Mouse (Mus musculus): ENCODE data around the gene Brd9. TPM values are rescaled to one million over a fixed set of nuclear protein-coding genes. Genes with fewer than 3 reads are reported as not detected.
A peak's percentile ranks its signal among the peaks of the same experiment; 100 is the strongest.

Brd9 gene
- polyA plus RNA-seq, 1 experiment from 2014 or later = 60.0 TPM

- WGBS = 51% methylated on average over 12 of the region's 12 CpGs
Observed at GRCm38 (mm10) chr13:73970545-73971448, 33.2 kb downstream of the Brd9 start.

GRCm38 (mm10) chr13:73974523-73974922 lies 36.9 kb downstream of the Brd9 start:
- Histone ChIP-seq H3K9ac (ENCODE audit: low read length) (no peak overlapping the region), H3K9me3 (ENCODE audit: control insufficient read depth, low read length) (no peaks in the 10 kb centered on the region), H3K36me3 (ENCODE audit: control insufficient read depth, insufficient read depth, low read length) (no peaks in the 10 kb centered on the region), H3K4me3 (ENCODE audit: low read depth, low read length) (no peak overlapping the region), H3K27me3 (ENCODE audit: control insufficient read depth, insufficient read depth, low read length) (no peaks in the 10 kb centered on the region), H3K27ac (replicated peaks; ENCODE audit: low read depth, low read length) (no peak overlapping the region), H3K4me2 (ENCODE audit: low read depth, severe bottlenecking) (no peak overlapping the region), H3K4me1 (ENCODE audit: control insufficient read depth, insufficient read depth, low read length) (no peaks in the 10 kb centered on the region)
- WGBS = 90% methylated on average over 3 of the region's 3 CpGs
- DNase-seq (ENCODE audit: low spot score) = no peak
- ATAC-seq (ENCODE audit: insufficient number of reproducible peaks, low FRiP score, low TSS enrichment, low read depth) = no peak

More at GRCm38 (mm10) chr13:73970545-73971448, 33.2 kb downstream of the Brd9 start:
- peak; percentile 55 for DNase-seq (ENCODE audit: low spot score)
- Histone ChIP-seq H3K27me3 (ENCODE audit: control insufficient read depth, insufficient read depth, low read length) (no peaks in the 10 kb centered on the region), H3K9ac (ENCODE audit: low read length) (no peak overlapping the region), H3K36me3 (ENCODE audit: control insufficient read depth, insufficient read depth, low read length) (no peaks in the 10 kb centered on the region), H3K4me1 (ENCODE audit: control insufficient read depth, insufficient read depth, low read length) (no peaks in the 10 kb centered on the region), H3K4me3 (ENCODE audit: low read depth, low read length) (no peak overlapping the region), H3K27ac (replicated peaks; ENCODE audit: low read depth, low read length) (no peak overlapping the region), H3K4me2 (ENCODE audit: low read depth, severe bottlenecking) (no peak overlapping the region), H3K9me3 (ENCODE audit: control insufficient read depth, low read length) (no peaks in the 10 kb centered on the region)
- ATAC-seq (ENCODE audit: insufficient number of reproducible peaks, low FRiP score, low TSS enrichment, low read depth) = peak; percentile 61; the same call in 1 of the 2 replicates

- no peak overlapping the region for H3K4me3 ChIP-seq (ENCODE audit: low read depth, low read length)
- H3K4me1 ChIP-seq (ENCODE audit: control insufficient read depth, insufficient read depth, low read length) = no peaks in the 10 kb centered on the region
- H3K4me2 ChIP-seq (ENCODE audit: low read depth, severe bottlenecking) = no peak overlapping the region
- H3K36me3 ChIP-seq (ENCODE audit: control insufficient read depth, insufficient read depth, low read length) = no peaks in the 10 kb centered on the region
- no peaks in the 10 kb centered on the region for H3K9me3 ChIP-seq (ENCODE audit: control insufficient read depth, low read length)
- 85% methylated on average over 5 of the region's 5 CpGs for WGBS
- ATAC-seq (ENCODE audit: insufficient number of reproducible peaks, low FRiP score, low TSS enrichment, low read depth) = no peak
- DNase-seq (ENCODE audit: low spot score) = no peak
- no peak overlapping the region for H3K9ac ChIP-seq (ENCODE audit: low read length)
- H3K27me3 ChIP-seq (ENCODE audit: control insufficient read depth, insufficient read depth, low read length) = no peaks in the 10 kb centered on the region
- no peak overlapping the region for H3K27ac ChIP-seq (replicated peaks; ENCODE audit: low read depth, low read length)
Observed at GRCm38 (mm10) chr13:73976935-73977334, 39.3 kb downstream of the Brd9 start.

GRCm38 (mm10) chr13:73990325-73990724 lies 52.7 kb downstream of the Brd9 start:
- H3K9me3 ChIP-seq (ENCODE audit: control insufficient read depth, low read length) = no peaks in the 10 kb centered on the region
- DNase-seq (ENCODE audit: low spot score) (no peak), ATAC-seq (ENCODE audit: insufficient number of reproducible peaks, low FRiP score, low TSS enrichment, low read depth) (no peak)
- 72% methylated on average over 5 of the region's 5 CpGs for WGBS
- H3K36me3 ChIP-seq (ENCODE audit: control insufficient read depth, insufficient read depth, low read length) = no peaks in the 10 kb centered on the region
- no peaks in the 10 kb centered on the region for H3K27me3 ChIP-seq (ENCODE audit: control insufficient read depth, insufficient read depth, low read length)
- no peak overlapping the region for H3K9ac ChIP-seq (ENCODE audit: low read length)
- no peak overlapping the region for H3K4me3 ChIP-seq (ENCODE audit: low read depth, low read length)
- H3K27ac ChIP-seq (replicated peaks; ENCODE audit: low read depth, low read length) = no peak overlapping the region
- H3K4me2 ChIP-seq (ENCODE audit: low read depth, severe bottlenecking) = no peak overlapping the region
- H3K4me1 ChIP-seq (ENCODE audit: control insufficient read depth, insufficient read depth, low read length) = no peaks in the 10 kb centered on the region

GRCm38 (mm10) chr13:73990761-73991160 lies 53.1 kb downstream of the Brd9 start:
- no peak for ATAC-seq (ENCODE audit: insufficient number of reproducible peaks, low FRiP score, low TSS enrichment, low read depth)
- H3K9me3 ChIP-seq (ENCODE audit: control insufficient read depth, low read length) = no peaks in the 10 kb centered on the region
- H3K4me3 ChIP-seq (ENCODE audit: low read depth, low read length) = no peak overlapping the region
- no peak overlapping the region for H3K4me2 ChIP-seq (ENCODE audit: low read depth, severe bottlenecking)
- H3K27me3 ChIP-seq (ENCODE audit: control insufficient read depth, insufficient read depth, low read length) = no peaks in the 10 kb centered on the region
- no peak overlapping the region for H3K9ac ChIP-seq (ENCODE audit: low read length)
- no peak for DNase-seq (ENCODE audit: low spot score)
- no peak overlapping the region for H3K27ac ChIP-seq (replicated peaks; ENCODE audit: low read depth, low read length)
- no peaks in the 10 kb centered on the region for H3K36me3 ChIP-seq (ENCODE audit: control insufficient read depth, insufficient read depth, low read length)
- no peaks in the 10 kb centered on the region for H3K4me1 ChIP-seq (ENCODE audit: control insufficient read depth, insufficient read depth, low read length)
- 78% methylated on average over 2 of the region's 2 CpGs for WGBS

GRCm38 (mm10) chr13:73991267-73991666 lies 53.7 kb downstream of the Brd9 start:
- H3K27ac ChIP-seq (replicated peaks; ENCODE audit: low read depth, low read length) = no peak overlapping the region
- H3K4me3 ChIP-seq (ENCODE audit: low read depth, low read length) = no peak overlapping the region
- no peaks in the 10 kb centered on the region for H3K9me3 ChIP-seq (ENCODE audit: control insufficient read depth, low read length)
- no peaks in the 10 kb centered on the region for H3K36me3 ChIP-seq (ENCODE audit: control insufficient read depth, insufficient read depth, low read length)
- H3K4me1 ChIP-seq (ENCODE audit: control insufficient read depth, insufficient read depth, low read length) = no peaks in the 10 kb centered on the region
- H3K9ac ChIP-seq (ENCODE audit: low read length) = no peak overlapping the region
- no peak overlapping the region for H3K4me2 ChIP-seq (ENCODE audit: low read depth, severe bottlenecking)
- DNase-seq (ENCODE audit: low spot score) = no peak
- no peaks in the 10 kb centered on the region for H3K27me3 ChIP-seq (ENCODE audit: control insufficient read depth, insufficient read depth, low read length)
- ATAC-seq (ENCODE audit: insufficient number of reproducible peaks, low FRiP score, low TSS enrichment, low read depth) = no peak
- 85% methylated on average over 5 of the region's 5 CpGs for WGBS

GRCm38 (mm10) chr13:73996456-73996855 lies 58.8 kb downstream of the Brd9 start:
- DNase-seq (ENCODE audit: low spot score) (no peak), ATAC-seq (ENCODE audit: insufficient number of reproducible peaks, low FRiP score, low TSS enrichment, low read depth) (no peak)
- Histone ChIP-seq H3K9me3 (ENCODE audit: control insufficient read depth, low read length) (no peaks in the 10 kb centered on the region), H3K27ac (replicated peaks; ENCODE audit: low read depth, low read length) (no peak overlapping the region), H3K4me1 (ENCODE audit: control insufficient read depth, insufficient read depth, low read length) (no peaks in the 10 kb centered on the region), H3K27me3 (ENCODE audit: control insufficient read depth, insufficient read depth, low read length) (no peaks in the 10 kb centered on the region), H3K4me2 (ENCODE audit: low read depth, severe bottlenecking) (no peak overlapping the region), H3K9ac (ENCODE audit: low read length) (no peak overlapping the region), H3K4me3 (ENCODE audit: low read depth, low read length) (no peak overlapping the region), H3K36me3 (ENCODE audit: control insufficient read depth, insufficient read depth, low read length) (no peaks in the 10 kb centered on the region)
- 87% methylated on average over 4 of the region's 4 CpGs for WGBS

- Histone ChIP-seq H3K9ac (ENCODE audit: low read length) (no peak overlapping the region), H3K27me3 (ENCODE audit: control insufficient read depth, insufficient read depth, low read length) (no peaks in the 10 kb centered on the region), H3K4me3 (ENCODE audit: low read depth, low read length) (no peak overlapping the region), H3K9me3 (ENCODE audit: control insufficient read depth, low read length) (no peaks in the 10 kb centered on the region), H3K4me1 (ENCODE audit: control insufficient read depth, insufficient read depth, low read length) (no peaks in the 10 kb centered on the region), H3K27ac (replicated peaks; ENCODE audit: low read depth, low read length) (no peak overlapping the region), H3K36me3 (ENCODE audit: control insufficient read depth, insufficient read depth, low read length) (no peaks in the 10 kb centered on the region), H3K4me2 (ENCODE audit: low read depth, severe bottlenecking) (no peak overlapping the region)
- DNase-seq (ENCODE audit: low spot score) = no peak
- no peak for ATAC-seq (ENCODE audit: insufficient number of reproducible peaks, low FRiP score, low TSS enrichment, low read depth)
Observed at GRCm38 (mm10) chr13:74000519-74000918, 62.9 kb downstream of the Brd9 start.

Measured in limb, embryonic 11.5 days (tissue).